Mouse (Mus musculus): ENCODE measurements at regions not wholly inside any gene's neighbourhood (a gene's known extent, or its start where the extent isn't known, plus 50 kb on each side); places are given as distances from the start of the nearest gene placed in this dataset.

DNA sequence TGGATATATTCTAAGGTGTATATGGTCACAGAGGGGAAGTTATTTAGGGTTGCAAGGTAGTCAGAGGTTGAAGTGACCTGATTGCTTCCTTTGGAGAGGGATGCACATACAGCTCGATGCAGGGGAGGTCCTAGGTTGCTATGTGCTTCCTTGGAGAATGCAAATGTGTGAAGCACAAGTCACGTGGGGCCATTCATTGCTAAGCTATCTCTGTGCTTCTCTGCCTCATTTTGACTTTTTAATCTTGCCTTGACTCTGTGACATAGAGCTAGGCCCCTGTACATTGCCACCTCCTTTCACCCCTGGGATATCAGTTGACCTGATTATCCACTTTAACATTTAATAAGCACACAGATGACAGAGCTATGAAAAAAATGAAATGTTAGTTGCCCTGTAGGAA is 446.2 kb upstream of the Cwc22 start:
- Histone ChIP-seq H3K4me3 (ENCODE audit: low read depth, low read length) (no peak overlapping the region), H3K4me1 (ENCODE audit: control insufficient read depth, insufficient read depth, low read length) (no peaks in the 10 kb centered on the region), H3K27me3 (ENCODE audit: control insufficient read depth, insufficient read depth, low read length) (no peaks in the 10 kb centered on the region), H3K9me3 (replicated peaks; ENCODE audit: control insufficient read depth, low read length) (no peaks in the 10 kb centered on the region), H3K9ac (ENCODE audit: low read depth, low read length) (no peak overlapping the region), H3K27ac (ENCODE audit: low read depth, low read length) (no peak overlapping the region), H3K36me3 (ENCODE audit: control insufficient read depth, insufficient read depth, low read length) (no peaks in the 10 kb centered on the region), H3K4me2 (no peak overlapping the region)
- 64% methylated on average over 2 of the region's 2 CpGs for WGBS (ENCODE audit: insufficient replicate concordance)
- ATAC-seq (replicated peaks; ENCODE audit: insufficient number of reproducible peaks, low FRiP score, low TSS enrichment), result no peak

DNA sequence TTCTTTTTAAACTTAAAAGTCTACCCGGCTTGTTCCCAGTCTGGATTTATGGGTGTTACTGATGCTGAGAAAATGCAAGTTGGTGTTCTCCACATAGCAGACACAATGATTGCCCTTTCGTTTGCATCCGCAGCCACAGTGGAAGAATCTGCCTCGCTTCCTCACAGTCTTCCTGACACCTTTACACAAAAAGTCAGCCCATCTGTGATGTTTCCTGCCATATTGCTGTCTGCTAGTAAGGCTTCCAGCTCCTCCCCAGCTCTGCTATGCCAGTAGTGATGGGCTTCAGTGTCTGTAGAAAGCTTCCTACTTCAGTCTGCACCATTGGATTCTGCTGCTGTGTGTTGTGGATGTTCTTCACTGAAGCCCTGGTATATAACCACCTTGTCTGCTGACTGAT is 441.8 kb upstream of the Cwc22 start:
- H3K4me2 ChIP-seq, result no peak overlapping the region
- H3K27me3 ChIP-seq (ENCODE audit: control insufficient read depth, insufficient read depth, low read length), result no peaks in the 10 kb centered on the region
- ATAC-seq (replicated peaks; ENCODE audit: insufficient number of reproducible peaks, low FRiP score, low TSS enrichment), result no peak
- no peak overlapping the region for H3K4me3 ChIP-seq (ENCODE audit: low read depth, low read length)
- H3K36me3 ChIP-seq (ENCODE audit: control insufficient read depth, insufficient read depth, low read length), result no peaks in the 10 kb centered on the region
- WGBS (ENCODE audit: insufficient replicate concordance), result 70% methylated on average over 4 of the region's 4 CpGs
- H3K27ac ChIP-seq (ENCODE audit: low read depth, low read length), result no peak overlapping the region
- H3K9me3 ChIP-seq (replicated peaks; ENCODE audit: control insufficient read depth, low read length), result no peaks in the 10 kb centered on the region
- no peaks in the 10 kb centered on the region for H3K4me1 ChIP-seq (ENCODE audit: control insufficient read depth, insufficient read depth, low read length)
- H3K9ac ChIP-seq (ENCODE audit: low read depth, low read length), result no peak overlapping the region

DNA sequence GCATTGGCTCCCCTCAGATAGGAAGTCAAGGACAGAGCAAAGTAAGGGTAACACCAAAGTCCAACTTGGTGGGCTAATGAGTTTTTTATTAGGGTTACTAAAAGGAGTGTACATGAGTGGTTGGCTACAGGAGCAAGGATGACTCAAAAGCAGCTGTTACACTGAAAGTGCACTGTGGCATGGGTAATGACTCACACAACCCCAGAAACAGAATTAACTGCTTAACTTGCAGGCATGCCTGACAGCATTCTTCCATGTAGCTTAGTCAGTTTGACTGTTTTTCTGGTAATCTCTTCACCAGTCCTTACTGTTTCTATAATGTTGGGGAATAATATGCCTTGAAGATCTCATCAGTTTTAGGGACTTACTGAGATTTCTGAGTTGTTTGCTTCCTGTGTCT is 435.1 kb upstream of the Cwc22 start:
- H3K27ac ChIP-seq (ENCODE audit: low read depth, low read length), result no peak overlapping the region
- H3K36me3 ChIP-seq (ENCODE audit: control insufficient read depth, insufficient read depth, low read length), result no peaks in the 10 kb centered on the region
- H3K4me3 ChIP-seq (ENCODE audit: low read depth, low read length), result no peak overlapping the region
- no peak overlapping the region for H3K9ac ChIP-seq (ENCODE audit: low read depth, low read length)
- no peak for ATAC-seq (replicated peaks; ENCODE audit: insufficient number of reproducible peaks, low FRiP score, low TSS enrichment)
- H3K4me1 ChIP-seq (ENCODE audit: control insufficient read depth, insufficient read depth, low read length), result no peaks in the 10 kb centered on the region
- H3K4me2 ChIP-seq, result no peak overlapping the region
- H3K9me3 ChIP-seq (replicated peaks; ENCODE audit: control insufficient read depth, low read length), result no peaks in the 10 kb centered on the region
- H3K27me3 ChIP-seq (ENCODE audit: control insufficient read depth, insufficient read depth, low read length), result no peaks in the 10 kb centered on the region

GRCm38 (mm10) chr2:78331736-78332475 is 385.7 kb upstream of the Cwc22 start:
- WGBS (ENCODE audit: insufficient replicate concordance), result 75% methylated on average over 5 of the region's 5 CpGs
- Histone ChIP-seq H3K9ac (ENCODE audit: low read depth, low read length) (no peak overlapping the region), H3K4me1 (ENCODE audit: control insufficient read depth, insufficient read depth, low read length) (no peaks in the 10 kb centered on the region), H3K27me3 (ENCODE audit: control insufficient read depth, insufficient read depth, low read length) (no peaks in the 10 kb centered on the region), H3K27ac (ENCODE audit: low read depth, low read length) (no peak overlapping the region), H3K4me3 (ENCODE audit: low read depth, low read length) (no peak overlapping the region), H3K9me3 (replicated peaks; ENCODE audit: control insufficient read depth, low read length) (no peaks in the 10 kb centered on the region), H3K4me2 (no peak overlapping the region), H3K36me3 (ENCODE audit: control insufficient read depth, insufficient read depth, low read length) (no peaks in the 10 kb centered on the region)
- no peak for ATAC-seq (replicated peaks; ENCODE audit: insufficient number of reproducible peaks, low FRiP score, low TSS enrichment)

DNA sequence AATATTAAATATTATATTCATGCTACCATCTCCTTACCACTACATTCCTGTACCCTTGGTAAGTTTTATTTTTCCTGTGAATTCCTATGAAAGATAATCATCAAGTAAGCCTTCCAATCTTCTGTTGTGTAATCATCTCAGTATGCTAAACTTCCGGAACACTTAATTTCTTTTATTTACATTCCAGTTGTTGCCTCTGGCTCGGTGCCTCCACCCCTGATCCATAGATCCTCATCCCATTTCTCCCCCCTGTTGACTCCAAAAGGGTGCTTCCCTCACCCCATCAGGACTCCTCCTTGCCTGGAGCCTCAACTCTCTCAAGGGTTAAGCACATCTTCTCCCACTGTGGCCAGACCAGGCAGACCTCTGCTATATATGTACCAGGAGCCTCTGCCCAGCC is 379.9 kb upstream of the Cwc22 start:
- no peak overlapping the region for H3K4me3 ChIP-seq (ENCODE audit: low read depth, low read length)
- no peak overlapping the region for H3K9ac ChIP-seq (ENCODE audit: low read depth, low read length)
- no peak for ATAC-seq (replicated peaks; ENCODE audit: insufficient number of reproducible peaks, low FRiP score, low TSS enrichment)
- H3K36me3 ChIP-seq (ENCODE audit: control insufficient read depth, insufficient read depth, low read length), result no peaks in the 10 kb centered on the region
- no peaks in the 10 kb centered on the region for H3K27me3 ChIP-seq (ENCODE audit: control insufficient read depth, insufficient read depth, low read length)
- H3K9me3 ChIP-seq (replicated peaks; ENCODE audit: control insufficient read depth, low read length), result no peaks in the 10 kb centered on the region
- 64% methylated on average over 2 of the region's 2 CpGs for WGBS (ENCODE audit: insufficient replicate concordance)
- no peaks in the 10 kb centered on the region for H3K4me1 ChIP-seq (ENCODE audit: control insufficient read depth, insufficient read depth, low read length)
- no peak overlapping the region for H3K4me2 ChIP-seq
- H3K27ac ChIP-seq (ENCODE audit: low read depth, low read length), result no peak overlapping the region

DNA sequence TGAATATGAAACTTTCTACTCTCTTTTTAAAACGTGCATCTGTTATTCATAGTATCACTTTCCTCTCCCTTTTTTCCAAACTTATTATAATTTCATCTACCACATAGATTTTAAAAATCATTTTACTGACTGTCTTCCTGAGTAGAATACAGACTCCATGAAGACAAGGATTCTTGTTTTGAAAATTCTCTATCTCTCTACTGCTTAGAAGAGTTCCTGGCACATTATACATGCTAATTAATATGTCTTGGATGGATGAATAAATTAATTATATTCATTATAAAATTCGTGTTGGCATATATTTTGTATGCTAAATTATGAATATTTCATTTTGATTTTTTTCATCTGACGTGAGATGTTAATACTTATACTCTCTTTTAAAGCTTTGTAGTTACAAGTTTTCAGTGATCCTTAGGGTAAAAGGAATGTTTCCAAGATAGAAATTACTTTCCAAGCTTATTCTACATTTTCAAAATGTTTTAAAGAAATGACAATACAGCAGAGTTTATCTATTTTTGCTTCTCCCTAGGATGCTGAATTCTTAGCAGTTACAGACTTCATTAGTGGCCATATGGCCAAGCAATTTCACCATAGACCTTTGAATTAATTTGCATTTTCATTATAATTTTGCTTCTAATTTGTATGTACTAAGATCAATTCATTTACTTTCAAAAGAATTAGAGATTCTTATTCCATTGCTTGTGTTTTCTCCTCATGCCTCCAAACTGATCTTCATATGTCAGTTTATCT is 376.2 kb upstream of the Cwc22 start:
- ATAC-seq (replicated peaks; ENCODE audit: insufficient number of reproducible peaks, low FRiP score, low TSS enrichment), result no peak
- Histone ChIP-seq H3K9ac (ENCODE audit: low read depth, low read length) (no peak overlapping the region), H3K4me2 (no peak overlapping the region), H3K4me1 (ENCODE audit: control insufficient read depth, insufficient read depth, low read length) (no peaks in the 10 kb centered on the region), H3K36me3 (ENCODE audit: control insufficient read depth, insufficient read depth, low read length) (no peaks in the 10 kb centered on the region), H3K9me3 (replicated peaks; ENCODE audit: control insufficient read depth, low read length) (no peaks in the 10 kb centered on the region), H3K27me3 (ENCODE audit: control insufficient read depth, insufficient read depth, low read length) (no peaks in the 10 kb centered on the region), H3K27ac (ENCODE audit: low read depth, low read length) (no peak overlapping the region), H3K4me3 (ENCODE audit: low read depth, low read length) (no peak overlapping the region)
- 60% methylated on average over 3 of the region's 3 CpGs for WGBS (ENCODE audit: insufficient replicate concordance)

DNA sequence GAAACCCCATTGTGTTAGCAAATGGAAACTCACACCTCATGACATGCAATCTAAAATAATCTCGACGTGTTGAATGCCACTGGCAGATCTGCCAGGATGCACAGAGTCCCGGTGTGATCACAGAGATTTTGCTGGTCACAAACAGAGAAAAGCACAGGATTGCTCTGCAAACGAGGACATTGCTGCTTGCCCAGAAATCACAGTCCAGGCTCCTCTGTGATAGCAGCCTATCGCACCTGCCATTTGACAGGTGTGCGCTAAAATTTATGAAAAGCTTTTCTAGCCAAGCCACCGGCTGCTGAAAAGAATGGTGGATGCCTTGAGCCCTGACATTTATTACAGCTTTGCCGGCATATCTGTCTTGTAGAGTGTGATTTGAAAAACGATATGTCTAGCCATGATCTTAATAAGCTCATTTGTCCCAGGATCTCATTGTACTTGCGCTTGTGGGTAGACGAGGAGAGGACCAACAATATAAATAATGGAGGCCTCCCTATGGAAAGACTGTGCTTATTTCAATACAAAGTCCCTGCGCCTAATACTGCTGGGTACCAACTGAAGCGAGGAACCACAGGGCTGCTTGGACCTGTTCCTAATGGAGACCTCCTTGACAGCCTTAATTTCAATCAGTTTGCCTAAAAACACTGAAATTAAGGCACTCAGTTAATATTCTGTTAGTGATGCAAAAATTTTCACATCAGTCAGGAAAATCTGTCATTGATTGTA is 365.8 kb upstream of the Cwc22 start:
- H3K27me3 ChIP-seq (ENCODE audit: control insufficient read depth, insufficient read depth, low read length), result no peaks in the 10 kb centered on the region
- H3K4me3 ChIP-seq (ENCODE audit: low read depth, low read length), result no peak overlapping the region
- H3K36me3 ChIP-seq (ENCODE audit: control insufficient read depth, insufficient read depth, low read length), result no peaks in the 10 kb centered on the region
- no peaks in the 10 kb centered on the region for H3K9me3 ChIP-seq (replicated peaks; ENCODE audit: control insufficient read depth, low read length)
- ATAC-seq (replicated peaks; ENCODE audit: insufficient number of reproducible peaks, low FRiP score, low TSS enrichment), result no peak
- H3K4me1 ChIP-seq (ENCODE audit: control insufficient read depth, insufficient read depth, low read length), result no peaks in the 10 kb centered on the region
- no peak overlapping the region for H3K9ac ChIP-seq (ENCODE audit: low read depth, low read length)
- H3K27ac ChIP-seq (ENCODE audit: low read depth, low read length), result no peak overlapping the region
- 78% methylated on average over 13 of the region's 13 CpGs for WGBS (ENCODE audit: insufficient replicate concordance)
- no peak overlapping the region for H3K4me2 ChIP-seq

DNA sequence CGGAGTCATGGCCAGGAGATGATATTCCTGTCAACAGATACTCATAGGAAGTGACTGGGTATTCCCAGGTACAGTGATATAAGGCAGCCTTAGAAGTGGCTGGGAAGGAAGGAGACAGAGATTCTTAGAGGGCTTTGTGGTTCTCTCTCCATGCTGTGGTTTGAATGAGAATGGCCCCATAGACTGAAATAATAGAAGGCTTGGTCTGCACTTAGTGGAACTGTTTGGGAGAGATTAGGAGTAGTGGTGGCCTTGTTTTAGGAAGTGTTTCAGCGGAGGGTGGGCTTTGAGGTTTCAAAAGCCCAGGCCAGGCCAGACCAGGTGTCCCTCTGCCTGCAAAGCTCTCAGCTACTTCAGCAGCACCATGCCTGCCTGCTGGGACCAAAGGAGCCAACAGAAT is 363.2 kb upstream of the Cwc22 start:
- Histone ChIP-seq H3K9ac (ENCODE audit: low read depth, low read length) (no peak overlapping the region), H3K9me3 (replicated peaks; ENCODE audit: control insufficient read depth, low read length) (no peaks in the 10 kb centered on the region), H3K4me2 (no peak overlapping the region), H3K4me3 (ENCODE audit: low read depth, low read length) (no peak overlapping the region), H3K36me3 (ENCODE audit: control insufficient read depth, insufficient read depth, low read length) (no peaks in the 10 kb centered on the region), H3K27me3 (ENCODE audit: control insufficient read depth, insufficient read depth, low read length) (no peaks in the 10 kb centered on the region), H3K27ac (ENCODE audit: low read depth, low read length) (no peak overlapping the region), H3K4me1 (ENCODE audit: control insufficient read depth, insufficient read depth, low read length) (no peaks in the 10 kb centered on the region)
- 57% methylated on average over 2 of the region's 2 CpGs for WGBS (ENCODE audit: insufficient replicate concordance)
- no peak for ATAC-seq (replicated peaks; ENCODE audit: insufficient number of reproducible peaks, low FRiP score, low TSS enrichment)

Measured in heart, embryonic 11.5 days (tissue).